Mouse (Mus musculus) lung, embryonic 14.5 days (tissue): ENCODE measurements around the gene Thpo. TPM values are rescaled to one million over a fixed set of nuclear protein-coding genes. Genes with fewer than 3 reads are reported as not detected.

Experiments used
- ATAC-seq: fragments of 200-750 bp; cut with Nextera tagmentation; 2 replicates; pipeline ENCODE4 v1.8.0; 2017; ENCODE audit warnings: mild to moderate bottlenecking, moderate TSS enrichment, moderate library complexity; ENCODE audit not compliant: insufficient read depth
- DNase-seq: peaks from one replicate; pipeline ENCODE4 v3.0.0-alpha.2; 2015
- H3K27ac ChIP-seq: fragments of 300-500 bp; sonication (generic); 2 replicates; pipeline ENCODE4 v1.5.1; 2014; ENCODE audit warnings: low read depth, mild to moderate bottlenecking, moderate library complexity
- H3K27me3 ChIP-seq: fragments of 300-500 bp; sonication (generic); 2 replicates; pipeline ENCODE4 v1.6.1; 2014; ENCODE audit warnings: low read length, control low read depth; ENCODE audit not compliant: insufficient read depth
- H3K36me3 ChIP-seq: fragments of 300-500 bp; sonication (generic); 2 replicates; pipeline ENCODE4 v1.6.1; 2014; ENCODE audit warnings: control low read depth; ENCODE audit not compliant: insufficient read depth
- H3K4me1 ChIP-seq: fragments of 300-500 bp; sonication (generic); 2 replicates; pipeline ENCODE4 v1.6.1; 2014; ENCODE audit warnings: antibody characterized with exemption, control low read depth; ENCODE audit not compliant: insufficient read depth
- H3K4me2 ChIP-seq: fragments of 300-500 bp; sonication (generic); 2 replicates; pipeline ENCODE4 v1.6.1; 2014; ENCODE audit warnings: mild to moderate bottlenecking
- H3K4me3 ChIP-seq: fragments of 300-500 bp; sonication (generic); 2 replicates; pipeline ENCODE4 v1.5.1; 2014; ENCODE audit warnings: low read depth, low read length
- H3K9ac ChIP-seq: fragments of 300-500 bp; sonication (generic); 2 replicates; pipeline ENCODE4 v1.6.1; 2014
- H3K9me3 ChIP-seq: fragments of 300-500 bp; sonication (generic); 2 replicates; pipeline ENCODE4 v1.6.1; 2016; ENCODE audit warnings: low read depth, low read length, control low read depth
- CTCF ChIP-seq: IDR thresholded peaks from 2 replicates; pipeline ENCODE4 v1.5.1; 2016; ENCODE audit warnings: antibody characterized with exemption, low read depth
- WGBS: fragments of 180-500 bp; shearing (Covaris S2); extraction: QIAGEN DNeasy Blood & Tissue Kit; methylation state at CpG from one replicate; pipeline ENCODE4 v1.1.7; 2014; 5-methylcytosine and 5-hydroxymethylcytosine counted together
- polyA plus RNA-seq: library from polyadenylated mRNA; unstranded; fragments of >200 nt; fragmentation: Nextera tagmentation; extraction: Ambion mirVana; gene quantifications from 2 replicates; pipeline ENCODE4 v1.2.1, GENCODE M21; 2014

The Thpo gene
- polyA plus RNA-seq, 1 experiment from 2014 or later, result 1.1 TPM

DNA sequence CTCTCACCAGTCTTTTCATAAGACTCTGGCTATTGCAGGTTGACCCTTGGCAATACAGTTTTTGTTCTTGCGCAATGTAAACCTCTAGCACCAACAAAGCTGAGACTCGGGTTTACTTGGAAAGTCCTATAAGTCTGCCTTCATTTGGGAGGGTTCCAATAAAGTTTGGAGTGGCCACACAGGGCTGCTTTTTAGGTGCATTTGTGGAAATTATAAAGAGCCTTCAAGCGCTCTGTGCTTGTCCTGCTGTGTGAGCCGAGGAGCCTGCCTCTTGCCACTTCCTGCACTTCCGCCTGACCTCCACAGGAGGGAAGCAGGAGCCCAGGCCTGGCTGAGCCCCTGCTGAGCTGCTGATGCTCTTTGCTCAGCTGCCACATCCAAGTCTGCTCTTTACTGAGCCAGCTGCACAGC, 10.0 kb downstream of the Thpo start:
- no peaks in the 10 kb centered on the region for H3K27me3 ChIP-seq
- ATAC-seq (peak; percentile 84; the same call in 1 of the 2 replicates), DNase-seq (peak; percentile 85)
- H3K4me1 ChIP-seq, result no peaks in the 10 kb centered on the region
- no peak overlapping the region for H3K4me3 ChIP-seq
- no peaks in the 10 kb centered on the region for H3K9me3 ChIP-seq
- peak; percentile 93 for TF ChIP-seq CTCF
- 30% methylated on average over 5 of the region's 5 CpGs for WGBS
- peaks cover 29% of the 10 kb centered on the region for H3K36me3 ChIP-seq
- H3K27ac ChIP-seq, result no peak overlapping the region
- no peak overlapping the region for H3K9ac ChIP-seq
- no peak overlapping the region for H3K4me2 ChIP-seq

GRCm38 (mm10) chr16:20723247-20723646, 11.1 kb downstream of the Thpo start:
- Histone ChIP-seq H3K4me3 (no peak overlapping the region), H3K27ac (no peak overlapping the region), H3K9ac (no peak overlapping the region), H3K4me2 (no peak overlapping the region), H3K27me3 (no peaks in the 10 kb centered on the region), H3K9me3 (no peaks in the 10 kb centered on the region), H3K4me1 (no peaks in the 10 kb centered on the region), H3K36me3 (peaks cover 29% of the 10 kb centered on the region)
- 28% methylated on average over 4 of the region's 4 CpGs for WGBS
- ATAC-seq (no peak), DNase-seq (no peak)
- TF ChIP-seq CTCF, result no peak

GRCm38 (mm10) chr16:20722736-20723135, 11.6 kb downstream of the Thpo start:
- ATAC-seq (no peak), DNase-seq (no peak)
- Histone ChIP-seq H3K9ac (no peak overlapping the region), H3K4me2 (no peak overlapping the region), H3K36me3 (peaks cover 29% of the 10 kb centered on the region), H3K27me3 (no peaks in the 10 kb centered on the region), H3K9me3 (no peaks in the 10 kb centered on the region), H3K4me1 (no peaks in the 10 kb centered on the region), H3K4me3 (no peak overlapping the region), H3K27ac (no peak overlapping the region)
- TF ChIP-seq CTCF, result no peak
- 39% methylated on average over 4 of the region's 4 CpGs for WGBS

DNA sequence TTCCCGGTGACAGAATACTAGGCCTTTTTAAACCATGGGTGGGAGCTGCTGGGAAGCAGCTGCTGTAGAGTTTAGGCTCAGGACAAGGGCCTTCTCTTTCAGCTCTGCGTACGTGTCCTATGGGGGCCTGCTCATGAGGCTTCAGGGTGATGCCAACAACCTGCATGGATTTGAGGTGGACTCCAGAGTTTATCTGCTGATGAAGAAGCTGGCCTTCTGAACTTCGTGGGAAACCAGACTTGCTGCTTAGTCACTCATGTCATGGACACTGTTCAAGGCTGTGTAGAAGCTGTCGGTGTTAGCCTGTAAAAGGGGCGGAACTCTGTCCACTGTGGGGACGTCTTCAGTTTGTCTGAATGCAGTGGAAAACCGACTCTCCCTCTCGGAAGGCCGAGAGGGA, 12.5 kb downstream of the Thpo start:
- Histone ChIP-seq H3K9me3 (no peaks in the 10 kb centered on the region), H3K4me3 (no peak overlapping the region), H3K4me2 (no peak overlapping the region), H3K27ac (no peak overlapping the region), H3K4me1 (no peaks in the 10 kb centered on the region), H3K36me3 (peaks cover 29% of the 10 kb centered on the region), H3K9ac (no peak overlapping the region), H3K27me3 (no peaks in the 10 kb centered on the region)
- TF ChIP-seq CTCF, result no peak
- DNase-seq, result no peak
- ATAC-seq, result no peak
- 70% methylated on average over 10 of the region's 10 CpGs for WGBS

GRCm38 (mm10) chr16:20717978-20718670, 16.2 kb downstream of the Thpo start:
- ATAC-seq (peak; percentile 18), DNase-seq (peak; percentile 40)
- H3K9me3 ChIP-seq, result no peaks in the 10 kb centered on the region
- peaks cover 29% of the 10 kb centered on the region for H3K36me3 ChIP-seq
- TF ChIP-seq CTCF, result no peak
- no peaks in the 10 kb centered on the region for H3K27me3 ChIP-seq
- 2% methylated on average over 18 of the region's 18 CpGs for WGBS
- peak overlapping the region; percentile 97 for H3K27ac ChIP-seq
- H3K4me1 ChIP-seq, result peaks cover 9% of the 10 kb centered on the region
- peak overlapping the region; percentile 89 for H3K4me2 ChIP-seq
- peak overlapping the region; percentile 61 for H3K4me3 ChIP-seq
- peak overlapping the region; percentile 67 for H3K9ac ChIP-seq

DNA sequence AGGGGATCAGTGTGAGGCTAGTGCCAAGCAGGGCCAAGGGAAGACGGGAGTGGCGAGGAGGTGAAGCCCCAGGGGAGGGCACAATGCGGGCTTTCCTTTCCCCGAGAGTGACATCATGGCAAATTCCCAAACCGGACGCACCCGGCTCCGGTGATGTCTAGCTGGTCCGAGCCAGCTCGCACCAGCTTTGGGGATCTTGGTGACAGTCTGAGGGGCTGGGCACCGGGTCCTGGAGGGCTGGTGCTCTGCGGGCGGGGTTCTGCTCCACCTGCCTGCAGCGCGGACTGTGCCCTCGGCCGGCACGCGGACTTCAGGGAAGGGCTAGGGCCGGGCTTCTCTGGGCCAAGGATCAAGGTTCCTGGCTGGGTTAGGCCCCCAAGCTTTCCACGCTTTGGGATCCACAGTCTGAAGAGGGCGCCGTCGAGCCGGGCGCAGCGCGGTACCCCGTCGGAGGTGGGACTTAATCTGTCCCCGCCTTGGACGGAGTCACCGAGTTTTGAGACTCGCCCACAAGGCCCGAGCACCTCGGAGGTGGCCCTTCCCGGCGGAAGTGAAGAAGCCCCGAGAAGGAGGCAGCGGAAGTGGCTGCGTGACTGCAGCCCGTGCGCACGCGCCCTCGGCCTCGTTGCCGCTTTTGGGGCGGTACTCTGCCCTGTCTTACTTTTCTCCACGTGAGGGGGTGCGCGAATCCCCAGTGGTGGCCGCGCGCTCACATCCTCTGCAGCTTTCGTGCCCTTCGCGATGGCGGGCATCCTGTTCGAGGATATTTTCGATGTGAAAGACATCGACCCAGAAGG, 16.9 kb downstream of the Thpo start, which contains the start of the genes Polr2h and Clcn2:
Polr2h (plus strand) TSS at position 485 of the 797 bp plus-strand sequence.
Clcn2 (minus strand) TSS at position 566 of the 797 bp plus-strand sequence.
- Histone ChIP-seq H3K9me3 (no peaks in the 10 kb centered on the region), H3K9ac (peak within 1 kb of the TSS; percentile 67), H3K4me1 (peaks cover 9% of the 10 kb centered on the region), H3K36me3 (peaks cover 32% of the 10 kb centered on the region), H3K27ac (peak within 1 kb of the TSS; percentile 97), H3K4me2 (peak within 1 kb of the TSS; percentile 89), H3K27me3 (no peaks in the 10 kb centered on the region), H3K4me3 (peak within 1 kb of the TSS; percentile 61)
- TF ChIP-seq CTCF, result peak; percentile 66
- peak; percentile 82 for ATAC-seq
- peak; percentile 98 for DNase-seq
- WGBS, result under 1% methylated on average over 62 of the region's 62 CpGs

DNA sequence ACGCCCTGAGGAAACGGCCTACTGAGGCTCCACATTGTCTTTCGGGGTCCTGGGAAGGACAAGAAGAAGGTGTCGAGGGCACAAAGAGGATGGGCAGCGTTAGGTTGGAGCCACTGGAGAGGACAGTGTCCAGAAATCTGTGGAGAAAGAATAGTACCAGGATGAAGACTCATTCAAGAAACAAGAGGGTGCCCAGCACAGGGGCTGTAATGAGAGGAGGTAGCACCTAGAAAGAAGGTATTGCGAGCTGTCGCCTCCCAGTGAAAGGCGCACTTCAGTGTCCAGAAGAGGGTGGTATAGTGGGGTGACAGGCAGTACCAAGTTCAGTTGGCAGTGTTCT, 17.5 kb downstream of the Thpo start:
- peaks cover 9% of the 10 kb centered on the region for H3K4me1 ChIP-seq
- peaks cover 31% of the 10 kb centered on the region for H3K36me3 ChIP-seq
- peak overlapping the region; percentile 67 for H3K9ac ChIP-seq
- 2% methylated on average over 8 of the region's 8 CpGs for WGBS
- no peaks in the 10 kb centered on the region for H3K9me3 ChIP-seq
- H3K4me3 ChIP-seq, result peak overlapping the region; percentile 61
- H3K4me2 ChIP-seq, result peak overlapping the region; percentile 89
- no peak for DNase-seq
- no peaks in the 10 kb centered on the region for H3K27me3 ChIP-seq
- no peak; the same call in 1 of the 2 replicates for TF ChIP-seq CTCF
- peak overlapping the region; percentile 97 for H3K27ac ChIP-seq
- no peak; the same call in 1 of the 2 replicates for ATAC-seq
